Mouse (Mus musculus) myocyte (in vitro differentiated cells): ENCODE measurements around the gene Pard3b.

Experiments
- CEBPB ChIP-seq: IDR thresholded peaks from 2 replicates; pipeline ENCODE4 v1.6.1; 2011; ENCODE audit warnings: mild to moderate bottlenecking, moderate library complexity; ENCODE audit not compliant: poor library complexity, insufficient read depth, severe bottlenecking
- MAX ChIP-seq: IDR thresholded peaks from one replicate; pipeline ENCODE4 v1.6.1; 2011; ENCODE audit warnings: low read depth, mild to moderate bottlenecking, control low read depth
- MYOD1 ChIP-seq, 3 experiments: IDR thresholded peaks; one replicate each; pipeline ENCODE4 v1.6.1; 2011; ENCODE audit warnings: control low read depth in 2 of 3, low read depth in 2 of 3, mild to moderate bottlenecking in 2 of 3, moderate library complexity in 1 of 3; ENCODE audit not compliant: insufficient read length in 2 of 3, control insufficient read depth in 1 of 3
- MYOG ChIP-seq, 3 experiments: IDR thresholded peaks; one replicate each; pipeline ENCODE4 v1.6.1; 2011; ENCODE audit warnings: control low read depth in 2 of 3, low read depth in 2 of 3, mild to moderate bottlenecking in 2 of 3; ENCODE audit not compliant: insufficient read length in 2 of 3, control insufficient read depth in 1 of 3, insufficient read depth in 1 of 3
- POLR2A ChIP-seq: IDR thresholded peaks from one replicate; pipeline ENCODE4 v1.6.1; 2011; ENCODE audit warnings: low read depth, mild to moderate bottlenecking, control low read depth, moderate library complexity; ENCODE audit not compliant: insufficient read length
- POLR2AphosphoS2 ChIP-seq: IDR thresholded peaks from one replicate; pipeline ENCODE4 v1.6.1; 2011; ENCODE audit warnings: low read depth, control low read depth; ENCODE audit not compliant: insufficient read length

- TF ChIP-seq POLR2A (no peak), CEBPB (no peak), POLR2AphosphoS2 (no peak), MYOG (IDR thresholded peaks at IDR 0.05; ENCODE audit: control insufficient read depth in 1 of 3, insufficient read depth in 1 of 3, insufficient read length in 2 of 3, low read depth in 2 of 3) (no peak), MYOD1 (IDR thresholded peaks at IDR 0.05; ENCODE audit: control insufficient read depth in 1 of 3, insufficient read length in 2 of 3, low read depth in 2 of 3) (no peak), MAX (no peak)
These were observed 873.1 kb downstream of the Pard3b start for GRCm38 (mm10) chr1:62511681-62512080.
